Mouse (Mus musculus): ENCODE measurements around the gene Ctu2. TPM values are rescaled to one million over a fixed set of nuclear protein-coding genes. Genes with fewer than 3 reads are reported as not detected.

Gene Ctu2
- polyA plus RNA-seq, 1 experiment = 40.5 TPM

- H3K27me3 ChIP-seq (replicated peaks) = peaks cover 22% of the 10 kb centered on the region
- TF ChIP-seq GATA1 (IDR thresholded peaks at IDR 0.05; ENCODE audit: borderline replicate concordance, low read length) = no peak
- TF ChIP-seq FLI1 (IDR thresholded peaks at IDR 0.05; ENCODE audit: low read length) = no peak
- peaks cover 29% of the 10 kb centered on the region for H3K36me3 ChIP-seq (replicated peaks; ENCODE audit: low read length)
- H3K9me3 ChIP-seq = no peaks in the 10 kb centered on the region
- H3K4me1 ChIP-seq = peaks cover 68% of the 10 kb centered on the region
- H3K4me3 ChIP-seq (replicated peaks) = peak overlapping the region; percentile 96
These were observed 31.7 kb upstream of the Ctu2 start for GRCm38 (mm10) chr8:122444058-122444748.

GRCm38 (mm10) chr8:122445203-122445602, 30.7 kb upstream of the Ctu2 start:
- H3K4me1 ChIP-seq = peaks cover 58% of the 10 kb centered on the region
- H3K4me3 ChIP-seq (replicated peaks) = peak overlapping the region; percentile 96
- TF ChIP-seq GATA1 (IDR thresholded peaks at IDR 0.05; ENCODE audit: borderline replicate concordance, low read length) (no peak), FLI1 (IDR thresholded peaks at IDR 0.05; ENCODE audit: low read length) (no peak)
- H3K27me3 ChIP-seq (replicated peaks) = peaks cover 29% of the 10 kb centered on the region
- H3K9me3 ChIP-seq = no peaks in the 10 kb centered on the region
- H3K36me3 ChIP-seq (replicated peaks; ENCODE audit: low read length) = peaks cover 19% of the 10 kb centered on the region

- H3K36me3 ChIP-seq (replicated peaks; ENCODE audit: low read length) = peaks cover 26% of the 10 kb centered on the region
- TF ChIP-seq FLI1 (IDR thresholded peaks at IDR 0.05; ENCODE audit: low read length) = no peak
- TF ChIP-seq GATA1 (IDR thresholded peaks at IDR 0.05; ENCODE audit: borderline replicate concordance, low read length) = no peak
- H3K27me3 ChIP-seq (replicated peaks) = peaks cover 51% of the 10 kb centered on the region
- peaks cover 36% of the 10 kb centered on the region for H3K4me1 ChIP-seq
- H3K4me3 ChIP-seq (replicated peaks) = no peak overlapping the region
- H3K9me3 ChIP-seq = no peaks in the 10 kb centered on the region
These were observed 24.7 kb upstream of the Ctu2 start for GRCm38 (mm10) chr8:122451161-122451703.

GRCm38 (mm10) chr8:122452154-122452553, 23.8 kb upstream of the Ctu2 start:
- Histone ChIP-seq H3K27me3 (replicated peaks) (peaks cover 51% of the 10 kb centered on the region), H3K4me3 (replicated peaks) (no peak overlapping the region), H3K36me3 (replicated peaks; ENCODE audit: low read length) (peaks cover 35% of the 10 kb centered on the region), H3K4me1 (peaks cover 37% of the 10 kb centered on the region), H3K9me3 (no peaks in the 10 kb centered on the region)
- no peak for TF ChIP-seq FLI1 (IDR thresholded peaks at IDR 0.05; ENCODE audit: low read length)
- TF ChIP-seq GATA1 (IDR thresholded peaks at IDR 0.05; ENCODE audit: borderline replicate concordance, low read length) = no peak

- H3K4me3 ChIP-seq (replicated peaks) = no peak overlapping the region
- TF ChIP-seq GATA1 (IDR thresholded peaks at IDR 0.05; ENCODE audit: borderline replicate concordance, low read length) (no peak), FLI1 (IDR thresholded peaks at IDR 0.05; ENCODE audit: low read length) (no peak)
- H3K27me3 ChIP-seq (replicated peaks) = peaks cover 44% of the 10 kb centered on the region
- H3K36me3 ChIP-seq (replicated peaks; ENCODE audit: low read length) = peaks cover 44% of the 10 kb centered on the region
- H3K9me3 ChIP-seq = no peaks in the 10 kb centered on the region
- peaks cover 47% of the 10 kb centered on the region for H3K4me1 ChIP-seq
These were observed 21.5 kb upstream of the Ctu2 start for GRCm38 (mm10) chr8:122454409-122454808.

- no peak overlapping the region for H3K4me3 ChIP-seq (replicated peaks)
- TF ChIP-seq GATA1 (IDR thresholded peaks at IDR 0.05; ENCODE audit: borderline replicate concordance, low read length) (no peak), FLI1 (IDR thresholded peaks at IDR 0.05; ENCODE audit: low read length) (no peak)
- peaks cover 35% of the 10 kb centered on the region for H3K27me3 ChIP-seq (replicated peaks)
- H3K4me1 ChIP-seq = peaks cover 66% of the 10 kb centered on the region
- H3K9me3 ChIP-seq = no peaks in the 10 kb centered on the region
- H3K36me3 ChIP-seq (replicated peaks; ENCODE audit: low read length) = peaks cover 44% of the 10 kb centered on the region
These were observed 18.8 kb upstream of the Ctu2 start for GRCm38 (mm10) chr8:122457171-122457570.

GRCm38 (mm10) chr8:122459218-122459900, 16.6 kb upstream of the Ctu2 start:
- peaks cover 26% of the 10 kb centered on the region for H3K27me3 ChIP-seq (replicated peaks)
- no peaks in the 10 kb centered on the region for H3K9me3 ChIP-seq
- no peak for TF ChIP-seq FLI1 (IDR thresholded peaks at IDR 0.05; ENCODE audit: low read length)
- no peak for TF ChIP-seq GATA1 (IDR thresholded peaks at IDR 0.05; ENCODE audit: borderline replicate concordance, low read length)
- peaks cover 88% of the 10 kb centered on the region for H3K4me1 ChIP-seq
- H3K4me3 ChIP-seq (replicated peaks) = peak overlapping the region; percentile 90
- H3K36me3 ChIP-seq (replicated peaks; ENCODE audit: low read length) = peaks cover 36% of the 10 kb centered on the region

- Histone ChIP-seq H3K9me3 (no peaks in the 10 kb centered on the region), H3K4me3 (replicated peaks) (peak overlapping the region; percentile 90), H3K27me3 (replicated peaks) (peaks cover 22% of the 10 kb centered on the region), H3K4me1 (peaks cover 90% of the 10 kb centered on the region), H3K36me3 (replicated peaks; ENCODE audit: low read length) (peaks cover 32% of the 10 kb centered on the region)
- TF ChIP-seq GATA1 (IDR thresholded peaks at IDR 0.05; ENCODE audit: borderline replicate concordance, low read length) = no peak
- no peak for TF ChIP-seq FLI1 (IDR thresholded peaks at IDR 0.05; ENCODE audit: low read length)
These were observed 16.0 kb upstream of the Ctu2 start for GRCm38 (mm10) chr8:122459990-122460389.

GRCm38 (mm10) chr8:122460524-122461472, 15.1 kb upstream of the Ctu2 start, which contains the start of gene Snai3:
Gene Snai3 (minus strand): TSS chr8:122460733.
- H3K27me3 ChIP-seq (replicated peaks) = peaks cover 20% of the 10 kb centered on the region
- H3K9me3 ChIP-seq = no peaks in the 10 kb centered on the region
- H3K4me1 ChIP-seq = peaks cover 91% of the 10 kb centered on the region
- H3K36me3 ChIP-seq (replicated peaks; ENCODE audit: low read length) = peaks cover 32% of the 10 kb centered on the region
- H3K4me3 ChIP-seq (replicated peaks) = peak within 1 kb of the TSS; percentile 90
- no peak for TF ChIP-seq FLI1 (IDR thresholded peaks at IDR 0.05; ENCODE audit: low read length)
- no peak for TF ChIP-seq GATA1 (IDR thresholded peaks at IDR 0.05; ENCODE audit: borderline replicate concordance, low read length)

All from megakaryocyte, embryonic 14.5 days (primary cell).